Mouse (Mus musculus) CH12.LX (cell line): ENCODE results near the gene Sem1. TPM values are rescaled to one million over a fixed set of nuclear protein-coding genes. Genes with fewer than 3 reads are reported as not detected.

Source experiments
- DNase-seq: peaks from one replicate; pipeline ENCODE4 v3.0.0-alpha.2; 2013; ENCODE audit errors: extremely low read depth
- H3K27ac ChIP-seq: 2 replicates; pipeline ENCODE4 v1.5.1; 2012; ENCODE audit warnings: low read depth, mild to moderate bottlenecking, control low read depth, moderate library complexity; ENCODE audit not compliant: insufficient read depth
- H3K27me3 ChIP-seq: replicated peaks from 2 replicates; pipeline ENCODE3; 2012; ENCODE audit warnings: inconsistent platforms
- H3K36me3 ChIP-seq, 2 experiments: replicated peaks in 1 of 2; 2 replicates each; pipeline versions ENCODE3 to v1.6.1; 2012; ENCODE audit warnings: inconsistent platforms in 1 of 2, low read length in 1 of 2, mild to moderate bottlenecking in 1 of 2, mixed read lengths in 1 of 2, moderate library complexity in 1 of 2; ENCODE audit not compliant: control insufficient read depth in 1 of 2, insufficient read depth in 1 of 2
- H3K4me1 ChIP-seq, 2 experiments: 2 replicates each; pipeline ENCODE4 v1.6.1; 2012; ENCODE audit warnings: inconsistent platforms in 1 of 2, moderate library complexity in 1 of 2; ENCODE audit not compliant: insufficient read depth in 2 of 2, control insufficient read depth in 1 of 2
- H3K4me2 ChIP-seq: 2 replicates; pipeline ENCODE4 v1.6.1; 2012; ENCODE audit warnings: low read depth, mild to moderate bottlenecking, control low read depth; ENCODE audit not compliant: poor library complexity, insufficient read depth, severe bottlenecking
- H3K4me3 ChIP-seq, 3 experiments: fragments of 150-350 bp in 1 of 3; sonication (generic) in 1 of 3; replicated peaks in 1 of 3; 2 replicates each; pipeline versions ENCODE3 to v1.5.1; 2011 to 2012; ENCODE audit warnings: low read depth in 2 of 3, low read length in 2 of 3, mild to moderate bottlenecking in 2 of 3, moderate library complexity in 2 of 3, control low read depth in 1 of 3, improper control_type of control experiment in 1 of 3, inconsistent platforms in 1 of 3, mixed read lengths in 1 of 3; ENCODE audit not compliant: poor library complexity in 1 of 3
- H3K79me2 ChIP-seq: replicated peaks from 2 replicates; pipeline ENCODE4 v1.6.1; 2012; ENCODE audit warnings: mild to moderate bottlenecking, moderate library complexity; ENCODE audit not compliant: control insufficient read depth, poor library complexity, insufficient read depth, severe bottlenecking; ENCODE audit errors: extremely low read depth
- H3K9ac ChIP-seq: 2 replicates; pipeline ENCODE4 v1.6.1; 2012; ENCODE audit warnings: low read depth, mild to moderate bottlenecking, control low read depth, moderate library complexity; ENCODE audit not compliant: insufficient read depth
- H3K9me3 ChIP-seq: replicated peaks from 2 replicates; pipeline ENCODE3; 2012; ENCODE audit warnings: low read length, inconsistent platforms, mixed read lengths
- CHD1 ChIP-seq: IDR thresholded peaks from 2 replicates; pipeline ENCODE4 v1.6.1; 2012; ENCODE audit warnings: low read depth, low read length, improper control_type of control experiment, inconsistent platforms
- E2F4 ChIP-seq: IDR thresholded peaks from 2 replicates; pipeline ENCODE4 v1.6.1; 2011; ENCODE audit warnings: low read depth, low read length, improper control_type of control experiment; ENCODE audit not compliant: insufficient replicate concordance
- GABPA ChIP-seq: IDR thresholded peaks from 2 replicates; pipeline ENCODE4 v1.6.1; 2012; ENCODE audit warnings: low read depth, low read length, improper control_type of control experiment, inconsistent platforms; ENCODE audit not compliant: insufficient replicate concordance
- IRF4 ChIP-seq: IDR thresholded peaks from 2 replicates; pipeline ENCODE4 v1.6.1; 2014; ENCODE audit warnings: low read depth, mild to moderate bottlenecking, inconsistent platforms, low read length, improper control_type of control experiment
- JUN ChIP-seq: IDR thresholded peaks from 2 replicates; pipeline ENCODE4 v1.6.1; 2011; ENCODE audit warnings: low read depth, mild to moderate bottlenecking, low read length, improper control_type of control experiment, moderate library complexity; ENCODE audit not compliant: insufficient read depth
- KAT2A ChIP-seq: IDR thresholded peaks from 2 replicates; pipeline ENCODE4 v1.6.1; 2012; ENCODE audit warnings: low read length, improper control_type of control experiment, inconsistent platforms; ENCODE audit not compliant: insufficient replicate concordance
- MAFK ChIP-seq: IDR thresholded peaks from 2 replicates; pipeline ENCODE4 v1.6.1; 2011; ENCODE audit warnings: low read length, improper control_type of control experiment; ENCODE audit not compliant: insufficient replicate concordance
- MAZ ChIP-seq: IDR thresholded peaks from 2 replicates; pipeline ENCODE4 v1.6.1; 2012; ENCODE audit warnings: low read depth, mild to moderate bottlenecking, inconsistent platforms, low read length, improper control_type of control experiment, moderate library complexity
- MXI1 ChIP-seq: IDR thresholded peaks from 2 replicates; pipeline ENCODE4 v1.6.1; 2011; ENCODE audit warnings: mild to moderate bottlenecking, low read depth, low read length, improper control_type of control experiment
- NELFE ChIP-seq: IDR thresholded peaks from 2 replicates; pipeline ENCODE4 v1.6.1; 2011; ENCODE audit warnings: low read depth, low read length, improper control_type of control experiment
- POLR2A ChIP-seq: IDR thresholded peaks from 2 replicates; pipeline ENCODE4 v1.6.1; 2011; ENCODE audit warnings: low read depth, mild to moderate bottlenecking, improper control_type of control experiment, low read length
- RAD21 ChIP-seq: IDR thresholded peaks from 2 replicates; pipeline ENCODE4 v1.6.1; 2011; ENCODE audit warnings: low read depth, mild to moderate bottlenecking, low read length, improper control_type of control experiment, moderate library complexity
- SIN3A ChIP-seq: IDR thresholded peaks from 2 replicates; pipeline ENCODE4 v1.6.1; 2012; ENCODE audit warnings: low read length, improper control_type of control experiment, inconsistent platforms
- TBP ChIP-seq: conservative IDR thresholded peaks from 2 replicates; pipeline ENCODE4 v1.6.1; 2011; ENCODE audit warnings: low read depth, low read length, improper control_type of control experiment
- TCF12 ChIP-seq: IDR thresholded peaks from 2 replicates; pipeline ENCODE4 v1.6.1; 2014; ENCODE audit warnings: low read depth, mild to moderate bottlenecking, inconsistent platforms, low read length, improper control_type of control experiment
- UBTF ChIP-seq: IDR thresholded peaks from 2 replicates; pipeline ENCODE4 v1.6.1; 2012; ENCODE audit warnings: low read depth, mild to moderate bottlenecking, inconsistent platforms, low read length, improper control_type of control experiment, moderate library complexity
- USF1 ChIP-seq: IDR thresholded peaks from 2 replicates; pipeline ENCODE4 v1.6.1; 2014; ENCODE audit warnings: low read depth, mild to moderate bottlenecking, inconsistent platforms, low read length, improper control_type of control experiment
- USF2 ChIP-seq: conservative IDR thresholded peaks from 2 replicates; pipeline ENCODE4 v1.6.1; 2011; ENCODE audit warnings: low read depth, low read length, improper control_type of control experiment
- ZMIZ1 ChIP-seq: IDR thresholded peaks from 2 replicates; pipeline ENCODE4 v1.6.1; 2012; ENCODE audit warnings: low read depth, mild to moderate bottlenecking, inconsistent platforms, low read length, improper control_type of control experiment
- ZNF384 ChIP-seq: IDR thresholded peaks from 2 replicates; pipeline ENCODE4 v1.6.1; 2012; ENCODE audit warnings: low read depth, low read length, improper control_type of control experiment, inconsistent platforms
- dilution Hi-C: fragments of 300-500 bp; cut with MboI; formaldehyde crosslinking; loops from 2 replicates; pipeline ENCODE4 v1.14.3; 2020; ENCODE audit warnings: low sequenced_read_pairs; ENCODE audit not compliant: extremely low pct_unique_long_range_greater_than_20kb, extremely low pct_ligation_motif_present
- in situ Hi-C: fragments of 300-500 bp; cut with MboI; formaldehyde crosslinking; loops from 3 replicates; pipeline ENCODE4 v1.14.3; 2019; ENCODE audit warnings: low sequenced_read_pairs, low pct_ligation_motif_present, low pct_unique_long_range_greater_than_20kb, mixed read lengths
- polyA plus RNA-seq: library from polyadenylated mRNA; unstranded; fragments of >175 nt; gene quantifications from 2 replicates; pipeline ENCODE4 v1.2.1, GENCODE M21; 2012; ENCODE audit warnings: low read depth; ENCODE audit not compliant: insufficient read length
- total RNA-seq, 2 experiments: library from RNA; depleted of rRNA; stranded (reverse); fragments of 300-350 nt in 1 of 2; fragments of >200 nt in 1 of 2; gene quantifications; 2 replicates each; pipeline ENCODE4 v1.2.3; 2012 to 2014

The Sem1 gene
- total and polyA plus RNA-seq, 3 experiments: 149 to 195 (median 163) TPM

GRCm38 (mm10) chr6:6578304-6579149, at the start of gene Sem1 (continued):
- no peak for TF ChIP-seq USF2

DNA sequence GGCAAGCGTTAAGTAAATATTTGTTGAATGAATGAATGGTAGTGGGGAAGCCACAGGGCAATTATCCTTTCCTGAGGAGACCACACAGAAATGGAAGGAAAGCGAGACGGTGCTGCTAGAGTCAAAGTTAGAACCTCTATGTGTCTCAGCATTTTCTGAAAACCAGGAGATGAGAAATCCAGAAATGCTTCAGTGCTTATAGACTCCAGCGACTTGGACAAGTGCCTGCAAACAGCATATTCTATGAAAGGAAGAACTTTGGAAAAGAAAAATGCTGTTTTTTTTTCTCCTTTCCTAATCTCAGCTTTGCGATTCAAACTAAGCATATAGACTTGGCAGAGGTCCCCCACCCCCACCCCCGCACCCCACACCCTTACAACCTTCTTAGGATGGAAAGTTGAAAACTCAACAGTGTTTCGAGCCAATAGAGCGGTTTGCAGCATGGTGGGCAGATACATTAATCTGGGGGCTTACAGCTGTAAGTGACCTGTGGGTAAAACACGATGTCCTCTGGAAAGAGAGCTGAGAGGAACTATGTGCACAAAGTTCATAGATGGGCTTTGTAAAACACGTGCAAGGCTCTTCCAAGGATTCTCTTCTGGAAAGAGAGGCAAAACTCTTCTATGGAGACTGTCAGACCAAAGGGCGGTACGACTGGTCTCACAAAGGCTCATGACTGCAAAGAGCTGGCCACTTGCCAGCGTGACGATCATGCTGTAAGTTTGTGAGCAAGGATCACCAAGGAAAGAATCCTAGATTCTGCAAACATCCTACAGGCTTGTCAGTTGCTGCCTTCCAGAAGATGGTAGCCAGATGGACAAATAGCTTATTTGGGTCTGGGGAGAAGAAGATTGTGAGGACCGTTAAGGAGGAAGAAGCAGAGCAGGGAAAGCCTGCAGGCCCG, 44.6 kb upstream of the Sem1 start:
- TF ChIP-seq MAFK (no peak), TCF12 (no peak), USF1 (no peak), ZMIZ1 (no peak), UBTF (no peak), JUN (no peak), MAZ (no peak), NELFE (no peak), SIN3A (no peak), POLR2A (no peak), RAD21 (no peak), E2F4 (no peak), MXI1 (no peak), ZNF384 (no peak), TBP (no peak), GABPA (no peak), CHD1 (no peak), IRF4 (no peak), KAT2A (no peak)
- Histone ChIP-seq H3K27ac (no peak overlapping the region), H3K4me3 (no peak overlapping the region), H3K36me3 (no peaks in the 10 kb centered on the region), H3K9me3 (no peaks in the 10 kb centered on the region), H3K4me1 (no peaks in the 10 kb centered on the region), H3K79me2 (no peaks in the 10 kb centered on the region), H3K4me2 (no peak overlapping the region), H3K9ac (no peak overlapping the region), H3K27me3 (no peaks in the 10 kb centered on the region)
- dilution Hi-C loops (no loop called here), in situ Hi-C loops (no loop called here)
- DNase-seq: no peak
